Mouse (Mus musculus) midbrain, embryonic 11.5 days (tissue): ENCODE measurements around the gene Adi1. TPM values are rescaled to one million over a fixed set of nuclear protein-coding genes. Genes with fewer than 3 reads are reported as not detected.

Source experiments
- ATAC-seq: fragments of 200-750 bp; cut with Nextera tagmentation; 2 replicates; pipeline ENCODE4 v1.8.0; 2017; ENCODE audit warnings: moderate TSS enrichment, moderate library complexity; ENCODE audit not compliant: low FRiP score
- DNase-seq: peaks from one replicate; pipeline ENCODE4 v3.0.0; 2015; ENCODE audit warnings: low spot score; ENCODE audit errors: missing footprints
- H3K27ac ChIP-seq: fragments of 300-500 bp; sonication (generic); 2 replicates; pipeline ENCODE4 v1.5.1; 2014; ENCODE audit warnings: low read depth, low read length
- H3K27me3 ChIP-seq: fragments of 300-500 bp; sonication (generic); 2 replicates; pipeline ENCODE4 v1.6.1; 2014; ENCODE audit warnings: mild to moderate bottlenecking, low read length, moderate library complexity, mixed read lengths; ENCODE audit not compliant: control insufficient read depth, insufficient read depth
- H3K36me3 ChIP-seq: fragments of 300-500 bp; sonication (generic); 2 replicates; pipeline ENCODE4 v1.6.1; 2014; ENCODE audit warnings: mild to moderate bottlenecking, low read length, moderate library complexity, mixed read lengths; ENCODE audit not compliant: control insufficient read depth, insufficient read depth
- H3K4me1 ChIP-seq: fragments of 300-500 bp; sonication (generic); 2 replicates; pipeline ENCODE4 v1.6.1; 2014; ENCODE audit warnings: low read length; ENCODE audit not compliant: control insufficient read depth, insufficient read depth
- H3K4me2 ChIP-seq: fragments of 300-500 bp; sonication (generic); 2 replicates; pipeline ENCODE4 v1.6.1; 2014; ENCODE audit warnings: mild to moderate bottlenecking, moderate library complexity
- H3K4me3 ChIP-seq: fragments of 300-500 bp; sonication (generic); 2 replicates; pipeline ENCODE4 v1.5.1; 2014; ENCODE audit warnings: low read depth, low read length
- H3K9ac ChIP-seq: fragments of 300-500 bp; sonication (generic); 2 replicates; pipeline ENCODE4 v1.6.1; 2014; ENCODE audit warnings: low read length
- H3K9me3 ChIP-seq: fragments of 300-500 bp; sonication (generic); 2 replicates; pipeline ENCODE4 v1.6.1; 2016; ENCODE audit warnings: low read length; ENCODE audit not compliant: control insufficient read depth
- WGBS: fragments of 180-500 bp; shearing (Covaris S2); extraction: QIAGEN DNeasy Blood & Tissue Kit; methylation state at CpG from one replicate; pipeline ENCODE4 v1.1.7; 2014; 5-methylcytosine and 5-hydroxymethylcytosine counted together
- polyA plus RNA-seq: library from polyadenylated mRNA; unstranded; fragments of >200 nt; fragmentation: Nextera tagmentation; extraction: Ambion mirVana; gene quantifications from 2 replicates; pipeline ENCODE4 v1.2.1, GENCODE M21; 2014

The Adi1 gene
- polyA plus RNA-seq, 1 experiment from 2014 or later = 45.0 TPM

- H3K9me3 ChIP-seq = no peaks in the 10 kb centered on the region
- DNase-seq (no peak), ATAC-seq (peak; percentile 57; the same call in 1 of the 2 replicates)
- no peaks in the 10 kb centered on the region for H3K36me3 ChIP-seq
- no peak overlapping the region for H3K4me2 ChIP-seq
- H3K4me3 ChIP-seq = no peak overlapping the region
- H3K4me1 ChIP-seq = peaks cover 10% of the 10 kb centered on the region
- H3K27me3 ChIP-seq = no peaks in the 10 kb centered on the region
- WGBS = 34% methylated on average over 3 of the region's 3 CpGs
- H3K9ac ChIP-seq = peak overlapping the region; percentile 46; the same call in 1 of the 2 replicates
- H3K27ac ChIP-seq = peak overlapping the region; percentile 55; the same call in 1 of the 2 replicates
Observed at GRCm38 (mm10) chr12:28700101-28700511, 25.1 kb downstream of the Adi1 start.

GRCm38 (mm10) chr12:28700561-28701025 lies 25.6 kb downstream of the Adi1 start:
- Histone ChIP-seq H3K9ac (no peak overlapping the region), H3K4me1 (peaks cover 10% of the 10 kb centered on the region), H3K27ac (no peak overlapping the region), H3K36me3 (no peaks in the 10 kb centered on the region), H3K4me2 (no peak overlapping the region), H3K9me3 (no peaks in the 10 kb centered on the region), H3K4me3 (no peak overlapping the region), H3K27me3 (no peaks in the 10 kb centered on the region)
- WGBS = 86% methylated on average over 19 of the region's 19 CpGs
- DNase-seq (no peak), ATAC-seq (0 out of 2 replicates have a peak, but pooled peaks have one; percentile 20)

GRCm38 (mm10) chr12:28701302-28701701 lies 26.3 kb downstream of the Adi1 start:
- no peak overlapping the region for H3K4me3 ChIP-seq
- 90% methylated on average over 11 of the region's 11 CpGs for WGBS
- H3K4me1 ChIP-seq = peaks cover 10% of the 10 kb centered on the region
- no peak overlapping the region for H3K27ac ChIP-seq
- no peaks in the 10 kb centered on the region for H3K9me3 ChIP-seq
- ATAC-seq (no peak), DNase-seq (no peak)
- H3K27me3 ChIP-seq = no peaks in the 10 kb centered on the region
- no peak overlapping the region for H3K4me2 ChIP-seq
- H3K9ac ChIP-seq = peak overlapping the region; percentile 9; the same call in 1 of the 2 replicates
- H3K36me3 ChIP-seq = no peaks in the 10 kb centered on the region

- WGBS = 6% methylated on average over 12 of the region's 12 CpGs
- Histone ChIP-seq H3K4me2 (no peak overlapping the region), H3K9me3 (no peaks in the 10 kb centered on the region), H3K4me3 (no peak overlapping the region), H3K4me1 (peaks cover 10% of the 10 kb centered on the region), H3K36me3 (no peaks in the 10 kb centered on the region), H3K27me3 (no peaks in the 10 kb centered on the region), H3K27ac (no peak overlapping the region), H3K9ac (peak overlapping the region; percentile 13)
- DNase-seq = peak; percentile 91
- ATAC-seq = no peak
Observed at GRCm38 (mm10) chr12:28704381-28704780, 29.4 kb downstream of the Adi1 start.

GRCm38 (mm10) chr12:28705204-28705603 lies 30.2 kb downstream of the Adi1 start:
- no peaks in the 10 kb centered on the region for H3K36me3 ChIP-seq
- peaks cover 7% of the 10 kb centered on the region for H3K4me1 ChIP-seq
- H3K9me3 ChIP-seq = no peaks in the 10 kb centered on the region
- H3K27ac ChIP-seq = no peak overlapping the region
- DNase-seq = peak; percentile 79
- no peak overlapping the region for H3K9ac ChIP-seq
- H3K27me3 ChIP-seq = no peaks in the 10 kb centered on the region
- no peak overlapping the region for H3K4me3 ChIP-seq
- no peak for ATAC-seq
- H3K4me2 ChIP-seq = no peak overlapping the region
- WGBS = 90% methylated on average over 6 of the region's 6 CpGs

GRCm38 (mm10) chr12:28708154-28708553 lies 33.1 kb downstream of the Adi1 start:
- DNase-seq = peak; percentile 57
- Histone ChIP-seq H3K4me2 (no peak overlapping the region), H3K36me3 (0 out of 2 replicates have a peak, but pooled peaks cover 2% of the 10 kb centered on the region), H3K27me3 (no peaks in the 10 kb centered on the region), H3K4me3 (no peak overlapping the region), H3K27ac (no peak overlapping the region), H3K4me1 (peaks cover 6% of the 10 kb centered on the region; the same call in 1 of the 2 replicates), H3K9me3 (no peaks in the 10 kb centered on the region), H3K9ac (no peak overlapping the region)
- ATAC-seq = no peak
- WGBS = 82% methylated on average over 4 of the region's 4 CpGs

GRCm38 (mm10) chr12:28710566-28711185 lies 35.6 kb downstream of the Adi1 start:
- no peak overlapping the region for H3K9ac ChIP-seq

GRCm38 (mm10) chr12:28714822-28715632 lies 40.0 kb downstream of the Adi1 start:
- Histone ChIP-seq H3K4me1 (no peaks in the 10 kb centered on the region), H3K9ac (no peak overlapping the region), H3K27me3 (no peaks in the 10 kb centered on the region), H3K27ac (no peak overlapping the region), H3K9me3 (no peaks in the 10 kb centered on the region), H3K4me2 (no peak overlapping the region), H3K4me3 (no peak overlapping the region), H3K36me3 (0 out of 2 replicates have a peak, but pooled peaks cover 2% of the 10 kb centered on the region)
- 89% methylated on average over 24 of the region's 24 CpGs for WGBS
- ATAC-seq (no peak), DNase-seq (no peak)

More at GRCm38 (mm10) chr12:28710566-28711185, 35.6 kb downstream of the Adi1 start:
- Histone ChIP-seq H3K4me2 (no peak overlapping the region), H3K36me3 (0 out of 2 replicates have a peak, but pooled peaks cover 2% of the 10 kb centered on the region), H3K4me3 (no peak overlapping the region), H3K27me3 (no peaks in the 10 kb centered on the region), H3K4me1 (no peaks in the 10 kb centered on the region), H3K9me3 (no peaks in the 10 kb centered on the region), H3K27ac (no peak overlapping the region)
- peak; percentile 76 for DNase-seq
- no peak for ATAC-seq
- WGBS = 74% methylated on average over 22 of the region's 22 CpGs

GRCm38 (mm10) chr12:28717066-28717465 lies 42.0 kb downstream of the Adi1 start:
- H3K4me1 ChIP-seq = no peaks in the 10 kb centered on the region
- H3K9me3 ChIP-seq = no peaks in the 10 kb centered on the region
- DNase-seq (no peak), ATAC-seq (no peak)
- WGBS = 83% methylated on average over 2 of the region's 2 CpGs
- no peaks in the 10 kb centered on the region for H3K27me3 ChIP-seq
- H3K4me2 ChIP-seq = no peak overlapping the region
- H3K27ac ChIP-seq = no peak overlapping the region
- no peak overlapping the region for H3K4me3 ChIP-seq
- peaks cover 9% of the 10 kb centered on the region; the same call in 1 of the 2 replicates for H3K36me3 ChIP-seq
- H3K9ac ChIP-seq = no peak overlapping the region
